Mouse (Mus musculus) neural tube, embryonic 15.5 days (tissue): ENCODE results near the gene Ccdc77. TPM values are rescaled to one million over a fixed set of nuclear protein-coding genes. Genes with fewer than 3 reads are reported as not detected.
"Not testable (repeated sequence)": the region's sequence is repeated elsewhere in the genome, so short reads cannot be mapped to it uniquely, and the experiment has no call there.

Experiments used
- ATAC-seq: fragments of 200-750 bp; cut with Nextera tagmentation; 2 replicates; pipeline ENCODE4 v1.8.0; 2017; ENCODE audit warnings: mild to moderate bottlenecking, moderate TSS enrichment, moderate library complexity; ENCODE audit not compliant: low FRiP score
- H3K27ac ChIP-seq: fragments of 300-500 bp; sonication (generic); replicated peaks from 2 replicates; pipeline ENCODE4 v1.5.1; 2015; ENCODE audit warnings: mild to moderate bottlenecking, inconsistent platforms
- H3K27me3 ChIP-seq: fragments of 300-500 bp; sonication (generic); replicated peaks from 2 replicates; pipeline ENCODE4 v1.6.1; 2015; ENCODE audit warnings: inconsistent platforms
- H3K36me3 ChIP-seq: fragments of 300-500 bp; sonication (generic); 2 replicates; pipeline ENCODE4 v1.6.1; 2015; ENCODE audit warnings: inconsistent platforms
- H3K4me1 ChIP-seq: fragments of 300-500 bp; sonication (generic); 2 replicates; pipeline ENCODE4 v1.6.1; 2015; ENCODE audit warnings: inconsistent platforms
- H3K4me2 ChIP-seq: fragments of 300-500 bp; sonication (generic); 2 replicates; pipeline ENCODE4 v1.6.1; 2015; ENCODE audit warnings: inconsistent platforms, mild to moderate bottlenecking, moderate library complexity
- H3K4me3 ChIP-seq: fragments of 300-500 bp; sonication (generic); replicated peaks from 2 replicates; pipeline ENCODE4 v1.5.1; 2015; ENCODE audit warnings: mild to moderate bottlenecking, inconsistent platforms
- H3K9ac ChIP-seq: fragments of 300-500 bp; sonication (generic); replicated peaks from 2 replicates; pipeline ENCODE4 v1.6.1; 2015; ENCODE audit warnings: mild to moderate bottlenecking, inconsistent platforms
- H3K9me3 ChIP-seq: fragments of 300-500 bp; sonication (generic); replicated peaks from 2 replicates; pipeline ENCODE4 v1.6.1; 2016; ENCODE audit warnings: inconsistent platforms
- WGBS: fragments of 180-500 bp; shearing (Covaris S2); methylation state at CpG from one replicate; pipeline ENCODE4 v1.1.7; 2015; ENCODE audit warnings: mixed read lengths; 5-methylcytosine and 5-hydroxymethylcytosine counted together
- polyA plus RNA-seq: library from polyadenylated mRNA; unstranded; fragments of >200 nt; fragmentation: Nextera tagmentation; extraction: Ambion mirVana; gene quantifications from 2 replicates; pipeline ENCODE4 v1.2.1, GENCODE M21; 2015

Ccdc77 gene
- polyA plus RNA-seq, 1 experiment from 2014 or later: 11.1 TPM

DNA sequence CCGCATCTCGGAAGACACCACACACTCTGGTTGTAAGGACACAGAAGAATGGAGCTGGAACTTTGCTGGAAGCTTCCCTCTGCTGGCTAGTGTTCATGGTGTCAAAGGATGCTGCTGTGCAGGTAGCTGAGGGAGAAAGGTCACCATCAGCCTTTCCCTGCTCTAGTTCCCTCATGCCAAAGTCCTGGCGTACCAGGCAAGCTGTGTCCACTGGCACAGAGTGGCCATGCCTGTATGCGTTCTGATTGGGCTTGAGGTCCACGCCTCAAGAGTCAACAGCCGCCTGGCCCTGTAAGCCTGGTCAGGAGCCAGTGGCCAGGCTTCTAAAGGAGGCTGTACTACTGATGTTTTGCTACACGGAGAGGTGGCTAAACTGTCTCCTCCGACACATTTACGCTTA is 54.8 kb downstream of the Ccdc77 start:
- Histone ChIP-seq H3K9ac (no peak overlapping the region), H3K9me3 (no peaks in the 10 kb centered on the region), H3K4me2 (no peak overlapping the region), H3K36me3 (no peaks in the 10 kb centered on the region), H3K4me3 (no peak overlapping the region), H3K4me1 (no peaks in the 10 kb centered on the region), H3K27me3 (no peaks in the 10 kb centered on the region), H3K27ac (no peak overlapping the region)
- ATAC-seq: no peak
- WGBS: 63% methylated on average over 9 of the region's 9 CpGs

DNA sequence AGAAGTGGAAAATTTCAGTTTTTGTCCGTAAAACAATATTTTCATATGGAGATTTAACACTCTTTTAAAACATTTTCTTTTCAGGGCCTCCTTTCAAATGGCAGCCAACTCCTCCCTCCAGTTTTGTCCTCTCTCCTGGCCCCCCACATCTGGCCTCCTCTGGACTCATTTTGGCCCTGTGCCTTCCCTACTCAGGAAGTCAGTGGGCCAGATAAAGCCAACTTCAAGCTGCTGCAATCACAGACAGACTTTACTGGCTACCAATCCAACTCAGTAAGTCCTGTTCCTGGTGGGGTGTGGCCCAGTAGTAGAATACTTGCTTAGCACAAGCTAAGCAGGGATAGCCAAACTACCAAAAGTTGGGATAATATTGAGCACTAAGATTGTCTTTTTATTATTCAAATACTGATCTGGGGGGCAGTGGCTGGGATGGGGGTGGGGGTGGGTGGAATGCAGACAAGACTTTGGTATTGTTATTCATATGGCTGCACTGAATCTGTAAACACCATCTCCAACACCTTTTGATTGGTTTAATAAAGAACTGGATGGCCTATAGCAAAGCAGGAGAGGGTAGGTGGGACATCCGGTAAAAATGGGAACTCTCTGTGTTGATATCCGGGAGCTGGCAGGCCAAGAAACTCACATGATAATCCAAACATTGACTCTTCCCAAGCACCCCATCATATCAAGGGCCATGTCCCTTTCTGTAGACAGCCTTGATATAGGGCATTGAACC is 57.1 kb downstream of the Ccdc77 start:
- 91% methylated on average over 3 of the region's 3 CpGs for WGBS
- Histone ChIP-seq H3K9me3 (no peaks in the 10 kb centered on the region), H3K27me3 (no peaks in the 10 kb centered on the region), H3K36me3 (no peaks in the 10 kb centered on the region), H3K4me3 (no peak overlapping the region), H3K4me2 (no peak overlapping the region), H3K4me1 (peaks cover 3% of the 10 kb centered on the region; the same call in 1 of the 2 replicates), H3K27ac (no peak overlapping the region), H3K9ac (no peak overlapping the region)
- ATAC-seq: no peak

DNA sequence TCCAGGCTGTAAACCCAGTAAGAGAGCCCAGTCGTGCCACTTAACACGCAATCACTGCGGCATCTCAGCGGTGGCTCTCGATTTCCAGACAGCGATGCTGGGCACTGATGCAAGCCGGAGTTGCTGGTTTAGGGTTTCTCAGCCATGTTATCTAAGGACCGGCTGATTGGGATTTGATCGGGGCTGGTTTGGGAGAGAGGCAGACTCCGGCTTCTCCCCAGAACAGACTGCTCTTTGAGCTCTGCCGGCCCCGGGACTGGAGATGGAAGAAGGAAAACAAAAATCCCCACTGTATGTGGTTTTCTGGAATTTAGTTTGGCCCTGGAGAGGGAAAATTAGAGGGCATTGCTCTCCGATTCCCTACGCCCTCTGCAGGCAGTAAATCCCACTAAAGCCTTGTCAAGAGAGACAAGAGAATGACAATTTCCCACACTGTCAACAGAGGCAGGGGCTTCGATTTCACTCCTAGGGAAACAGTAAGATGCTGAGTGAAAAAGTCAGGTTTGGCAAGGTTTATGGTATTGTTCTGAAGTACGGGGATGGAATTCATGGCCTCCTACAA is 61.3 kb downstream of the Ccdc77 start:
- no peak for ATAC-seq
- Histone ChIP-seq H3K9me3 (no peaks in the 10 kb centered on the region), H3K27me3 (no peaks in the 10 kb centered on the region), H3K9ac (no peak overlapping the region), H3K27ac (no peak overlapping the region), H3K4me1 (peaks cover 3% of the 10 kb centered on the region; the same call in 1 of the 2 replicates), H3K36me3 (no peaks in the 10 kb centered on the region), H3K4me2 (peak overlapping the region; percentile 48), H3K4me3 (0 out of 2 replicates have a peak overlapping the region, but pooled peaks have one; percentile 9)
- WGBS: 26% methylated on average over 16 of the region's 16 CpGs

DNA sequence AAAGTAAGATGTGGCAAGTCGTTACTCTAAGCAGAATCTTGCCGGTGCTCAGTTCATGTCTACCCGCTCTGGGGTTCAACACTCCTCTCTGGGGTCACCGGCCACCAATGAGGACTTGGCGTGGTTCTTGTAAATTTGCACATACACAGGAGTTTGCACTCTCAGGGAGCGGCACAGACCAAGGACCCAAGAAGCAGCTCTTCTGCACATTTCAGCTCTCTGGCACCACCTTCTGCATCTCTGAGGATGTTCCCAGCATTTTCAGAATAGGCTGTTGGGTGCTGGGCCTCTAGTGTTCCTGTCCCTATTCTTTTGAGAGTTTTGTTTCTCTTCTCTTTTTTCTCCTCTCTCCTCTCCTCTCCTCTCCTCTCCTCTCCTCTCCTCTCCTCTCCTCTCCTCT is 63.0 kb downstream of the Ccdc77 start:
- Histone ChIP-seq H3K36me3 (no peaks in the 10 kb centered on the region), H3K4me3 (no peak overlapping the region), H3K27me3 (peaks cover under 1% of the 10 kb centered on the region; the same call in 1 of the 2 replicates), H3K9ac (no peak overlapping the region), H3K4me2 (no peak overlapping the region), H3K9me3 (no peaks in the 10 kb centered on the region), H3K4me1 (peaks cover 3% of the 10 kb centered on the region; the same call in 1 of the 2 replicates), H3K27ac (no peak overlapping the region)
- 31% methylated on average over 6 of the region's 6 CpGs for WGBS
- ATAC-seq: no peak

DNA sequence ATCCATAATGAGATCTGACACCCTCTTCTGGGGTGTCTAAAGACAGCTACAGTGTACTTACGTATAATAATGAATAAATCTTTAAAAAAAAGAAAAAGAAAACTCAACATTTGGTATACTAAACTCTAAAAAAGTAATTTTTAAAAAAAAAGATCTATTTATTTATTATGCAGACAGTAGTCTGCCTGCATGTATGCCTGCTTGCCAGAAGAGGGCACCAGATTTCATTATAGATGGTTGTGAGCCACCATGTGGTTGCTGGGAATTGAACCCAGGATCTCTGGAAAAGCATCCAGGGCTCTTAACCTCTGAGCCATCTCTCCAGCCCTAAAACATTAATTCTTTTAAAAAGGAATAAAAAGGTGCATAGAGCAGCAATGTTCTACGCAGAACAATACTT is 67.6 kb downstream of the Ccdc77 start:
- H3K4me2 ChIP-seq, H3K9me3 ChIP-seq, ATAC-seq, H3K4me3 ChIP-seq, H3K27ac ChIP-seq, H3K9ac ChIP-seq, H3K36me3 ChIP-seq: not testable (repeated sequence)
- Histone ChIP-seq H3K27me3 (peaks cover 25% of the 10 kb centered on the region), H3K4me1 (peaks cover 13% of the 10 kb centered on the region)
- 96% methylated on average over 2 of the region's 2 CpGs for WGBS

DNA sequence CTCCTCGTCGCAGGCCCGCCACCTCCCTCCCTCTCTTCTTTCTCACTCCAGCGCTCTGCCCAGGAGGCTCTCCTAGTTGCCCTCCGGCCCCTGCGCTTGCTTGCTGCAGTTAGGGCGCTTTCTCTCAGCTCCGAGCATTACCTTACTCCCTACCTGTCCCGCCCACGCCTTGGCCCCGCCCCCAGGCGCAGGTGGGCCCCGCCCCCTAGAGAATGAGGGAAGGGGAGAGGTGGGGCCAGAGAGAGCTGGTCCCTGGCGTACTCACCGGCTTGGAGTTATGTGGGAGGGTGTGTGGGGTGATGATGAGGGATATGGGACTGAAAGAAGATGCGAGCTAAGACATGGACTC is 69.4 kb downstream of the Ccdc77 start:
- Histone ChIP-seq H3K9me3 (no peaks in the 10 kb centered on the region), H3K9ac (peak overlapping the region; percentile 59), H3K27ac (no peak overlapping the region), H3K27me3 (peaks cover 27% of the 10 kb centered on the region), H3K36me3 (no peaks in the 10 kb centered on the region), H3K4me3 (peak overlapping the region; percentile 70), H3K4me2 (peak overlapping the region; percentile 99), H3K4me1 (peaks cover 13% of the 10 kb centered on the region)
- ATAC-seq: peak; percentile 81
- 1% methylated on average over 16 of the region's 16 CpGs for WGBS

DNA sequence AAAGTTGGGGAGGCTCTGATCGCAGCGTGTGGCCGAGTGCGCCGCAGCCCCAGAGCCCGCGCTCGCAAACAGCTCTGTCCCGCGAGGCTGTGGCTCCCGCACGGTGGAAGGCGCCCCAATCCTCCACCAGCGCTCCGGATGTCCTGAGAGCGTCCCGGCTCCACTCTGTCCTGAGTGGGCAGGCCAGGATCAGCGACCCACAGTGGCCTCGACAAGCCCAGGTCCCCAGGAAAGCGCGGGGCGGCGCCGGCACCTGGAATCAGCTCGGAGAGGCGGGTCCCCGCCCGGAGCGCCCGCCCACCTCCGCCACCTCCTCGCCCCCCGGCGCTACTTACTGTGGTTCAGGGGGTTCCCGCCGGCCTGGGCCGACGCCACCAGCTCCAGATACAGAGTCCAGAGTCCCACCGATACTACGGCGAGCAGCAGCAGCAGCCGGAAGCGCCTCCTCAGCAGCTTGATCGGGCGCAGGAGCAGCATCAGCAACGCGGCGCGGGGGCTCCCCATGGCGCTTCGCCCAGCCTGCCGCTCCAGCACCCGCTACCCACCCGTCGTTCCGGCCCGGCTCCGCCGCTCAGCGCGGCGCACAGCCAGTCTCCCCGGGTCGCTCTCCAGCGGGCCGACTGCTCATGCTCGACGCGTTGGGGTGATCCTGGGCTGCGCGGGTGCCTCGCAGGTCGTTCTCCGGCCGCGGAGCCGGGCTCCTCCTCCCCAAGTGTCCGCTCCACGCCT is 70.0 kb downstream of the Ccdc77 start, which contains the start of the genes D330020A13Rik and B4galnt3:
Gene D330020A13Rik, plus strand, starts transcription at position 309 of the 729 bp plus-strand sequence.
Gene B4galnt3, minus strand, starts transcription at position 504 of the 729 bp plus-strand sequence.
- Histone ChIP-seq H3K4me3 (peak within 1 kb of the TSS; percentile 70), H3K4me2 (peak within 1 kb of the TSS; percentile 99), H3K9me3 (no peaks in the 10 kb centered on the region), H3K36me3 (no peaks in the 10 kb centered on the region), H3K4me1 (peaks cover 13% of the 10 kb centered on the region), H3K27me3 (peaks cover 27% of the 10 kb centered on the region), H3K9ac (peak within 1 kb of the TSS; percentile 59), H3K27ac (no peak within 1 kb of the TSS)
- WGBS: under 1% methylated on average over 77 of the region's 79 CpGs
- ATAC-seq: peak; percentile 77

DNA sequence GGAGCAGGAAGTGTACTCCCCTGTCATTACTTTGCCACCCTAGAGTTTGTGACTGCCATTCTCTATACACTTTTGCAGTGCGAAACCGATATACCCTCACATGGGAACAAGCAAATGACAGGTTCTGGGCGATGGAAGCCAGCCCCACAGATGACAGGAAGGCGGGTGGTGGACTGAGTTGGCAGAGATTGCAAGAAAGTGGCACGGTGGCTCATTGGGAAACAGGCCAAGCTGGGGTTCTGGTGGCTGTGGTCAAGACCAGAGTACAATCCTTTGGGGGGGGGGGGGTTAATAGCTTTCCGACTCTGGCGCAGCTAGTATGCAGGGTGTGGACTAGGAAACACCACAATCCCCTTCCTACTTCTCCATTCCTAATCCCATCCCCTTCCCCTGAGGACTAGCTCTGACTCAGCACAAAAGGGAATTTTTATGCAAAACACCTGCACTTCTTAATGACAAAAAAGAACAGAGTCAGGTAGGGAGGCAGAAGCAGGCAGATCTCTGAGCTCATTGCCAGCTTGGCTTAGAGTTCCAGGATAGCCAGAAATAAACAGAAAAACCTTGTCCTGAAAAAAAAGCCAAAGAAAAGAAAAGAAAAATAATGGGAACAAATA is 72.7 kb downstream of the Ccdc77 start:
- ATAC-seq: no peak
- WGBS: 90% methylated on average over 7 of the region's 7 CpGs

DNA sequence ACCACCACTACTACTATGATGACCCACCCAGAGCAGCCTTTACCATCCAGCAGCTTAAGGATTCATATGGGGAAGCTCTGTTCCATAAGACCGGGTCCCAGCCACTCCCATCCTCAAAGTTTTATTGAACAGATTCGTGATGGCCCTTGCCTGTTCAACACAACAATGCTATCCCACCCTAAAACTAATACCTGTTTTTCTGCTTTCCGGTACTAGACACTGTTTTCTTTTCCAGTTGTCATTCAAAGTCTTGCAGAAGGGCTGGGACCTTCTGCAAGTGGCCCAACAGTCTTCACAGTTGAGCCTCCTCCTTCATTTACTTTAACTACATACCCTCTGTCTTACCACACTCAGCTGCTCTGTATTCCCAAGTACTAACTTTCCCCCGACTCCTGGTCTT is 74.7 kb downstream of the Ccdc77 start:
- ATAC-seq: no peak
- no peaks in the 10 kb centered on the region for H3K9me3 ChIP-seq
- 88% methylated on average over 4 of the region's 4 CpGs for WGBS

More for the DNA sequence above, 72.7 kb downstream of the Ccdc77 start:
- Histone ChIP-seq H3K4me2 (no peak overlapping the region), H3K9me3 (no peaks in the 10 kb centered on the region), H3K4me1 (peaks cover 13% of the 10 kb centered on the region), H3K4me3 (no peak overlapping the region), H3K27me3 (peaks cover 27% of the 10 kb centered on the region), H3K9ac (no peak overlapping the region), H3K36me3 (no peaks in the 10 kb centered on the region), H3K27ac (no peak overlapping the region)

DNA sequence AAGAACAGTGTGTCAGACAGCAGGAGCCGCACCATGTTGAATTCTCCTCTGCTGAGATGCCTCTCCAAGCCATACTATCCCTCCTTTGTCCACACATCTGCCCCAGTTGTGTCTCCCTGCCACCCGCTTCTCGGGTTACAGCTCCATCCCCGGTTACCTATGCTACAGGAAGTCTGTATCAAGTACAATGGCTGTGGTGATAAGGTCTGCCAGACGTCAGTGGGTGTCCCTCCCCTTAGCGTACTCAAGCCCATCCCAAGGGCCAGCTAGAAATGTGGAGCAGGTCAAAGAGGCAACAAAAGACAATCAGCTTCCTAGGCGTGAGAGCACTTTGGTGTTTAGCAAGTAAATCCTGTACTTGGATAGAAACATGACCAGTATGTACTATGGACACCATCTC is 75.6 kb downstream of the Ccdc77 start:
- no peaks in the 10 kb centered on the region for H3K9me3 ChIP-seq
- 0 out of 2 replicates have a peak, but pooled peaks cover under 1% of the 10 kb centered on the region for H3K4me1 ChIP-seq
- no peaks in the 10 kb centered on the region for H3K36me3 ChIP-seq
- H3K4me2 ChIP-seq: no peak overlapping the region
- no peak overlapping the region for H3K4me3 ChIP-seq
- H3K27ac ChIP-seq: no peak overlapping the region
- no peak for ATAC-seq
- 50% methylated on average over 7 of the region's 7 CpGs for WGBS
- H3K9ac ChIP-seq: no peak overlapping the region
- H3K27me3 ChIP-seq: peaks cover 18% of the 10 kb centered on the region

More for the DNA sequence above, 74.7 kb downstream of the Ccdc77 start:
- Histone ChIP-seq H3K4me1 (peaks cover 6% of the 10 kb centered on the region), H3K36me3 (no peaks in the 10 kb centered on the region), H3K4me2 (no peak overlapping the region), H3K9ac (no peak overlapping the region), H3K4me3 (no peak overlapping the region), H3K27me3 (peaks cover 18% of the 10 kb centered on the region), H3K27ac (no peak overlapping the region)

DNA sequence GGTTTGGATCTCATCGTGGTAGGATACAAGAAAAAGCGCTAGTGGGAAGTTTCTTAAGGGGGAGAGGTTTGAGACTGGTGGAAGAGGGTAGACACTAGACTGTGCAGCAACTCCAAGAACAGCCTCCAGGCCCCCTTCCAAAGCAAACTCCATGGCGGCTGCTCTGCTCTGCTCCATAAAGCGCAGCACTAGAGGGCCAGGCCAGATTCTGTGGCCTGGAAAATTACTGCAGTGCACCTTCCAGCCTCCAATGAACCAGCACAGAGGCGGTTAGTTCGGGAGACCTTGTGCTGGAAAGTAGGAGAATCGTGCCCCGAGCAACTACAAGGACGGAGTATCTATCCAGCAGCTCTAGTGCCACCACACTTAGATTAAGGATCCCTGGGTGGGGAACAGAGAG is 76.9 kb downstream of the Ccdc77 start:
- Histone ChIP-seq H3K4me3 (no peak overlapping the region), H3K27me3 (peaks cover 7% of the 10 kb centered on the region; the same call in 1 of the 2 replicates), H3K36me3 (no peaks in the 10 kb centered on the region), H3K9me3 (no peaks in the 10 kb centered on the region), H3K9ac (no peak overlapping the region), H3K4me2 (no peak overlapping the region), H3K27ac (no peak overlapping the region), H3K4me1 (no peaks in the 10 kb centered on the region)
- WGBS: 85% methylated on average over 9 of the region's 9 CpGs
- ATAC-seq: no peak
